Mouse (Mus musculus): ENCODE measurements around the gene Kctd13.

Kctd13 gene

GRCm38 (mm10) chr7:126946530-126946929 is 17.9 kb downstream of the Kctd13 start:
- peak; percentile 28 for DNase-seq

- no peak for DNase-seq
These were observed 19.9 kb downstream of the Kctd13 start for GRCm38 (mm10) chr7:126948626-126949025.

GRCm38 (mm10) chr7:126949403-126949792 is 20.7 kb downstream of the Kctd13 start, which contains the start of gene Asphd1:
Gene Asphd1, minus strand, starts transcription at chr7:126949582.
- DNase-seq, result peak; percentile 80

- peak; percentile 83 for DNase-seq
These were observed 21.3 kb downstream of the Kctd13 start, which contains the start of gene Sez6l2 for GRCm38 (mm10) chr7:126949793-126950646. Gene Sez6l2, plus strand, starts transcription at chr7:126950563.

GRCm38 (mm10) chr7:126950647-126951615 is 22.3 kb downstream of the Kctd13 start:
- DNase-seq, result peak; percentile 59

GRCm38 (mm10) chr7:126951741-126952140 is 23.1 kb downstream of the Kctd13 start:
- DNase-seq, result no peak

- no peak for DNase-seq
These were observed 24.0 kb downstream of the Kctd13 start for GRCm38 (mm10) chr7:126952646-126953045.

- no peak for DNase-seq
These were observed 26.4 kb downstream of the Kctd13 start for GRCm38 (mm10) chr7:126955125-126955524.

- no peak for DNase-seq
These were observed 31.1 kb downstream of the Kctd13 start for GRCm38 (mm10) chr7:126959780-126960179.

- no peak for DNase-seq
These were observed 32.4 kb downstream of the Kctd13 start for GRCm38 (mm10) chr7:126961095-126961494.

- DNase-seq, result no peak
These were observed 33.3 kb downstream of the Kctd13 start for GRCm38 (mm10) chr7:126961965-126962364.

GRCm38 (mm10) chr7:126963548-126964286 is 35.0 kb downstream of the Kctd13 start:
- no peak for DNase-seq

GRCm38 (mm10) chr7:126965568-126965967 is 36.9 kb downstream of the Kctd13 start:
- no peak for DNase-seq

GRCm38 (mm10) chr7:126967361-126967760 is 38.7 kb downstream of the Kctd13 start:
- no peak for DNase-seq

GRCm38 (mm10) chr7:126975493-126975892 is 46.8 kb downstream of the Kctd13 start:
- no peak for DNase-seq

- DNase-seq, result no peak
These were observed 47.0 kb downstream of the Kctd13 start, which contains the start of gene Cdipt for GRCm38 (mm10) chr7:126975893-126975949. Gene Cdipt, plus strand, starts transcription at chr7:126975914.

- peak; percentile 100 for DNase-seq
These were observed 47.5 kb downstream of the Kctd13 start, which contains the start of gene Cdiptos for GRCm38 (mm10) chr7:126975950-126976866. Gene Cdiptos, minus strand, starts transcription at chr7:126976098.

- no peak for DNase-seq
These were observed 48.3 kb downstream of the Kctd13 start for GRCm38 (mm10) chr7:126976878-126977459.

- no peak for DNase-seq
These were observed 50.2 kb downstream of the Kctd13 start for GRCm38 (mm10) chr7:126978841-126979240.

GRCm38 (mm10) chr7:126981601-126982000 is 52.9 kb downstream of the Kctd13 start:
- DNase-seq, result no peak

- DNase-seq, result no peak
These were observed 53.4 kb downstream of the Kctd13 start for GRCm38 (mm10) chr7:126982054-126982453.

GRCm38 (mm10) chr7:126983113-126983512 is 54.4 kb downstream of the Kctd13 start:
- DNase-seq, result no peak

Data from right cerebral cortex, postnatal 4 days (tissue).